Mouse (Mus musculus) kidney, postnatal 25 days (tissue): ENCODE measurements around the gene Afap1.
A peak's percentile ranks its signal among the peaks of the same experiment; 100 is the strongest.

ENCODE experiments used
- DNase-seq, 2 experiments: peaks; one replicate each; pipeline ENCODE4 v3.0.0; 2021; ENCODE audit warnings: mixed read lengths in 2 of 2

The Afap1 gene

DNA sequence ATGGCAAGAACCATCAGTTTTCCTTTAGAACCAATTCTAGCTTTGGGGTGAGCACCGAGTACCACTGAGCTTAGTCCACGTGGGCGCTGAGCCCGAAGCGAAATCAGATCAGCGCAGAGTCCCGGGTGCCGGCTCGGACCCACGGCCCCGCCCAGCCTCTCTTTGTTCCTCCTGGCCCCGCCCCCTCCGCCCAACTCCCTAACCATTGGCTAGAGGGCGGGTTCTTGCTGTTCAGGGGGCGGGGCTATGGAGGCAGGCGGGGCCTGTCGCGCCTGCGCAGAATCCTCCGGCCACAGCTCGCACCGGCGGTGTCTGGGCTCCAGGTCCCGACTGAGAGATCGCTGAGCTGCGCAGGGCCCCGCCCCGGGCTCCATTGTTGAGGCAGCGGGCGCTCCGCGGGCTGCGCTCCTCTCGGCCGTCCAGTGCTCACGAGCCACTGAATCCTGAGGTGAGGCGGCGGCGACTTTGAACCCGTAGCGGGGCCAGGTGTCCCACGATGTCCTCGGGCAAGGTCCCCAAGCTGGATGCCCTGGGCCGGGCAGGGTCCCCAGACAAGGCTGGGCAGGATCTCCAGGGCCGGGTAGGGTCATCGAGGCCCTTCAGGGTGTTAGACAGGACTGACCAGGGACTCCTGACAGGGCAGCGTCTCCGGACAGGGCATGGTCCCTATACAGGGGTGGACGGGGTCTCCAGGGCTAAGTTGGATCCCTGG, at the start of gene Afap1:
TSS of gene Afap1 (plus strand) at position 227 of the 712 bp plus-strand sequence.
- peak; percentile 99 to 100 for DNase-seq

DNA sequence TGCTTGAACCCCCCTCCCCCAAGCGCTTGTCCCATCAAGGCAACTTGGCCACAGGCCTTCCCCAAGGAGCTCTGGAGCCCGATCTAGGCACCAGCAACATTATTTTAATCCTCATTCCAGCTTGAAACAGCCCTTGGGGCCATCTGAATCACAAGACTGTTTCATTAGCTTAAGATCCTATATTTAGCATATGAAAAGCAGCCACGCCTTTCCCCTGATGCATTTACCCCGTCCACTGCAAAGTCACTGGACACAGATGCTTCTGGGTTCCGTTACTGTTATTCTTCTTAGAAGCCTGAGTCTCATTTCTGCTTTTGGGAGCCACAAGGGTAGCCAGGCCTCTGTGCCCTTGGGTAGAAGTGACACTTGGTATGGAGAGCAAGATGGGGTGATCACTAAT, 41.6 kb upstream of the Afap1 start:
- no peak for DNase-seq

- DNase-seq, result no peak
Observed at GRCm38 (mm10) chr5:35853463-35853862, 39.7 kb upstream of the Afap1 start.

DNA sequence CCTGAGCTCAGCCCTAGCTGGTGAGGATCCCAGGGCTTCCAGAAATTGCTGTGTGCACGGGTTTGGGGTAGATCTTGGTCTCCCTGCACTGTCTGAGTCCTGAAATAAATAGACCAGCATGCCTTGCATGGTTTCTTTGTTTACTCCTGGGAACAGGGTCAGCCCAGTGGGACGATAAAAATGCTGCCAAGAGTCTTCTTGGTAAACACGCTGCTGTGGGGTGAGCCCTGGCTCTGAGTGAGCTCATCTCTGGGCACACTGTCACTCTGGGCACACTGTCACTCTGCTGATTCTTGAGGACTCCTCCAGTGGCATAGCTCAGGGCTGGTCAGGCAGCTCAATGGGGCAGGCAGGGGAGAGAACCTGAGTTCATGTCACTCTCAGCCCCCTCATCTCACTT, 36.9 kb upstream of the Afap1 start:
- no peak for DNase-seq

GRCm38 (mm10) chr5:35858069-35858468, 35.0 kb upstream of the Afap1 start:
- DNase-seq, result peak; percentile 58 to 77

DNA sequence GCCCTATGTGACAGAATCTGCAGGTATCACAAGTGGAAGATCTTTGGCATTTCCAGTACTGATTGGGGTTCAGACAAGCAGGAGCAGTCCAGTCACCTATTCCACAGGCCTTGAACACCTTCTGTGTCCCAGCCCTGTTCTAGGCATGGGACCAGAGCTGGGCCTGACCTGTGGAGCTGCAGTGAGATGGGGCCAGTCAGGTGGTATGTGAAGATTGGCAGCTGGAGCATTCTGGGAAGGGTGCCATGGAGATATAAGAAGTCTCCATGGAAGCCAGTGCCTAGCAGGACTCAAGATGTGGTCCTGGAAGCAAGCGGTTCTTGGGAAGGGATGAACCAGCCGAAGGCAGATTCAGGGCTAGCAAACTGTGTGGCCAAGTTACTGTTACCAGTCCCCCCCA, 31.7 kb upstream of the Afap1 start:
- DNase-seq, result no peak

DNA sequence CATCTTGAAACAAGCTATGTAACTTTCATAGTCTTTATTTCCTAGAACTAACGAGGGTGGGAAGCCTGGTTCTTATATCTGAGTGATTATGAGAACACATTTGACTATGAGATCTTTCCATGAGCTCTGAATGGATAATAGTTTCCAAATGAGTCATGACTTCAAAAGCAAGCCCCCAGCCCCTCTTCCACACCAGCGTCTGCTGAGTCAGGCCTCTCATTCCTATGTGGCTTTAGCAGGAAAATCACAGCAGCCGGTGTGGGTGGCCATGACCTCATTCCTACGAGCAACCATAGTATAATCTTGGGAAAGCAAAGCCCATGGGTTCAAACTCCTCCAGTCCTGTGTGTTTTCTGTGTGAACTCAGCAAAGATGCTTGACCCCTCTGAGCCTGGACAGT, 23.1 kb upstream of the Afap1 start:
- DNase-seq, result no peak

DNA sequence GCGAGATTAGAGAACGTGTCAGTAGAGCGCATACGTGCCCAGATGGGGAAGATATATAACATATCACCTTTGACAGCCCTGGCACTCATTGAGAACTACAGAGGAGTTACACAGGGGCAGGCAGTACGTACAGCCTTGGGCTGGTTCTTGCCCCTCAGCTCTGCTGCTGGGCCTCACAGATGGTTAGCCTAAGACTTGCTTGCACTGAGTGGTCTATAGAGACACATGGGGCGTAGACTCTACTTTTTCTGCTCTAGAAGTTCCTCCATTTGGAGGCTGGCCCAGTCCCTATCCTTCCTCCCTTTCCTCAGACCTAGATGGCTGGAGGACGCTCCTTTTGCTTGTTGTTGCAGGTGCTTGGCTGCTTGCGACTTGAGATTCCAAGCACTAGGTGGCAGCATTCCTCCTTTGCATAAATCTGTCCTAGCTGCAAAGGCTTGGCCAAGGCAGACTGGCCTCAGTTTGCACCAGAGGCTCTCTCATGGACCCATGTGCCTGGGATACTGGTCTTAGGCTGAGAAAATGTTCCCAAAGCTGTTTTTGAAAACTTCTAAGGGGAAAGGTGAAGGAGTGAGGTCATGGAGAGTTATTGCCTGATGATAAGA, 22.6 kb upstream of the Afap1 start:
- peak; percentile 80 to 87 for DNase-seq

- DNase-seq, result peak; percentile 24 to 56
Observed at GRCm38 (mm10) chr5:35873382-35873781, 19.7 kb upstream of the Afap1 start.

GRCm38 (mm10) chr5:35876236-35876635, 16.9 kb upstream of the Afap1 start:
- no peak for DNase-seq

DNA sequence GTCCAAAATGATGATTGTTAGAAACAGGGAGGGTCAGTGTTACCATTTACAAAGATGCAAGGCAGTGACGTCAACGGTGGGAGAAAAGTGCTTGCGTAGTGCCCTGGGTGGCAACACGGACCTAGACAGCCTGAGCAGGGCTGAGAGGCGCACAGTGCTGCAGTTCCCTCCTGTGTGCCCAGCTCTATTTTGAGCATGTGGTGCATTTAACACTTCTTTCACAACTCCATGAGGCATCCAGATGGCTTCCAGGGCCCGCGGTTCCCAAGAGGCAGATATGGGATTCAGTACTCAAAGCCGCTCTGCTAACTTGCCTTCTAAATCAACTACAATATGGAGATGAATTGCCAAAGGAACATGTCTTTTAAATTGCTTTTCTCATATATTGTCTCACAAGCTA, 13.9 kb upstream of the Afap1 start:
- DNase-seq, result no peak

DNA sequence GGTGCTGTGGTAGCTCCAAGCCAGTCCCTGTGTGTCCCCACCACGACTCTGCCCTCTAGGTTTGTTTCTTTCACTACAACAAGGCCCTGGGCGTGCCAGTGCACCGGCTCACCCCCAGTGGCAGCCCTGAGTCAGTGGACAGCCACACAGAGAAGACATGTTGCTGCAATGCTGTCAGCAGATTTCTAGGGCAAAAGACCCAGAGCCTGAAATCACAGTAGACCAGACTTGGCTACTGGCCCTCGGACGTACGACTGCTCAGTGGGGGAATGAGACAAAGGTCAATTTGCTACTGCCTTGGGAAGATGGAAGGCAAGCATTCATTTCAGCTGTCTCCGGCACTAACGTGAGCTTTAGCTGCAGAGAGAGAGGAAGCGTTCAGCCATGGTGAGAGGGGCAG, 10.7 kb upstream of the Afap1 start:
- DNase-seq, result peak; percentile 68 to 86

GRCm38 (mm10) chr5:35884262-35884661, 8.9 kb upstream of the Afap1 start:
- DNase-seq, result peak in 1 of 2 experiments; percentile 70

DNA sequence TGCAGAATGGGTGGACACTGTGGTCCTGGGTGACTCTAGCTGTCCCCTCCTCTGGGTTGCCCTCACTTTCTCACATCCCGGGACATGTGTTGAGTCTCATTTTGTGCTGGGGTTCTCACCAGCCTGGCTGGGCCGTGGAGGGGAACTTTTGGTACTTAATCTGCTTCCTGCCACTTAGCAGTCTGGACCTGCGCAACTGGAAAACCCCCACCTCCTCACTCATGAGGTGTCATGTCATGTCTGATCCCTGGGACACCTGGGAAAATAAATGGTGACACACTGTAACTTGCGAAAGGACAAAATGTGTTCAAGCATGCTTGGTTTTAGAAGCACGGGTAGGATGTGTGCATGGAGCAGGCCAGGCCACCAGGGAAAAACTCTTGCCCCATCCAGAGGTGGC, 8.4 kb upstream of the Afap1 start:
- no peak for DNase-seq

- DNase-seq, result peak in 1 of 2 experiments; percentile 32
Observed at GRCm38 (mm10) chr5:35888959-35889358, 4.2 kb upstream of the Afap1 start.

GRCm38 (mm10) chr5:35889641-35890040, 3.5 kb upstream of the Afap1 start:
- DNase-seq, result no peak

- DNase-seq, result no peak
Observed at GRCm38 (mm10) chr5:35890985-35891730, 2.0 kb upstream of the Afap1 start.

DNA sequence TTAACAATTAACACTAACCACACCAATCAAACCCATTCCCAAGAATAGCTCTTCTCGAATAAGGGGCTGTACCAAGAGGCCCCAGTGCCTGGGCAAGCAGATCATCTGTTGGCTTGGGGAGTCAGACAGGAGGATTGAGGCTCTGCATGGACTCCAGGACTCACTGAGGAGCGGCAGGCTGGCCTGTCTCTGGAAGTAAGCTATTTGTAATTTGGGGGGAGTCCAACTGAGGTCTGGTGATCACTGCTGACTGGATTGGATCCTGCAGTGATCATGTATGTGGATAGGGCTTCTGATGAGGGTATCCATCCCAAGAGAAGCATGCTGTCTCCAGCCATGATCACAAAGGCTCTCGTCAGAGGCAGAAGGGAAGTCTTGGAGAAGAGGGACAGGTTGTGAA, 756 bp upstream of the Afap1 start:
- DNase-seq, result no peak

DNA sequence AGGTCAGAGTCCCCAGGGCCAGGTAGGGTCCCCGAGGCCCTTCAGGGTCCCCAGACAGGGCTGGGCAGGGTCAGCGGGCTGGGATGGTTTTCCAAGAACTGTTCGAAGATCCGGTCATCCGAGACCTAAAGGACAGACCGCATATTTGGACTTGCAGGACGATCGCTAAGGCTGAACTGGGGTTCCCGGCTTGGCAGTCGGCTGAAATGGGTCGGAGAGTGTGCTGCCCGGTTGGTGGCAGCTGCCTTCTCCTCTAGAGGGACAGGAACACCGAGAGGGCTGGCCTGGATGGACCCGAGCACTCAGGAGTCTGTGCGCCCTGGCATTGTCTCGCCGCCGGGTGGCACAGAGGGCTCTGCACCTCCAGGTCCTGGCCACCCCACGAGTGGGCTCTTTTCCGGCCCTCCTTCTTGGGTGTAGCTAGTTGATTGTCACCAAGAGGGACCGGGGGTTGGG, 714 bp downstream of the Afap1 start:
- peak; percentile 74 to 85 for DNase-seq

GRCm38 (mm10) chr5:35894295-35895047, 1.4 kb downstream of the Afap1 start:
- DNase-seq, result peak; percentile 48 to 79

- no peak for DNase-seq
Observed at GRCm38 (mm10) chr5:35895926-35896325, 2.8 kb downstream of the Afap1 start.

DNA sequence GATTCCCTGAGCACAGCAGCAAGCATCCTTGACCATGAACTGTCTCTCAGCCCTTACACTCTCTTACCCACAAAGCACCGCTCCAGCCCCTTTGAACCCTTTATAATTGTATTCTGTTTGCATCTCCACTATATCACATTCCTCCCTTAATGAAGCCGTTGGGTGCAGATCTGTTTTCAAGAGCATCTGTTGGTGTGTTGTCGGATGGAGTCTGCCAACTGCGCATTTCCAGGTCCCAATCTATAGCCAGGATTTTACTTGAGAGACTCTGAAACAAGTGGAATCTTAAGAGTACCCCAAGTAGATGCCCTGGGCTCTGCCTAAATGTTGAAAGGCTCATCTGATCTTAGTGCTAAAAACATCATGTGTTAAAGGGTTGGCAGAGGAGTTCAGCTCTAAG, 3.4 kb downstream of the Afap1 start:
- DNase-seq, result no peak

DNA sequence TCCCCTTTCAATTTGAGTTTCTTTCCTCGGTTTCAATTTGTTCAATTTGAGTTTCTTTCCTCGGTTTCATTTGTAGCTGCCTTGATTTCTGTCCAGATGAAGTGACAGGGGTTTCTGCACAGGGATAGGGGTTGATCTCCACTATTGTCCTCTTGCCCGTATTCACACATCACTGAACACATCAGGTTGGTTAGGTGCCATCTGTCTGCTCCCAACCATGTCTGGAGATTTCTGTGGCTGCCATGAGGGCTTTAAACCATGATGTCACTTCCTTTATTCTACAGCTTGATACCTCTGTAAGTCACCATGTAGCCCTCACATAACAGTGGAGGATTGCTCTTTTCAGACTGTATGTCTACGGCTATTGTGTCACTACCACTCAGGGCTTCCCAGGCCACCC, 4.0 kb downstream of the Afap1 start:
- no peak for DNase-seq
